In genomic region chr9:69715445-69715844, GRCm38 (mm10) we compare ENCODE assay signal across 9 mouse cellular contexts. TPM values are rescaled to one million over a fixed set of nuclear protein-coding genes. Genes with fewer than 3 reads are reported as not detected.
A peak's percentile ranks its signal among the peaks of the same experiment; 100 is the strongest.
DNase-seq lines count a peak whose midpoint lies in the region; ATAC-seq and TF ChIP-seq lines count a peak whose summit lies in the region.
"Had no signal": no experiment of that assay in that cellular context is flagged by ENCODE, and none has a peak within 500 bp of the region (broad histone marks: within the 10 kb centered on the region; RNA-seq: fewer than 3 reads in every experiment).

No protein-coding gene starts in this region.

- TF ChIP-seq CTCF in testis, adult 2 months (IDR thresholded peaks at IDR 0.05; ENCODE audit: control insufficient read depth, insufficient read depth, insufficient replicate concordance, low read depth, low read length): no peak
- TF ChIP-seq CTCF in intestine, postnatal 0 days (IDR thresholded peaks at IDR 0.05; ENCODE audit: low read depth): no peak

- H3K4me2 ChIP-seq in intestine, postnatal 0 days (replicated peaks; ENCODE audit: low read depth): peak overlapping the region; percentile 43
- H3K4me2 ChIP-seq in liver, embryonic 13.5 days: peak overlapping the region; percentile 8; the same call in 1 of the 2 replicates
- H3K4me2 ChIP-seq in heart, embryonic 11.5 days: no peak overlapping the region

- TF ChIP-seq POLR2A in testis, adult 2 months (IDR thresholded peaks at IDR 0.05; ENCODE audit: control insufficient read depth, low read depth, low read length): no peak

- WGBS in intestine, postnatal 0 days: 20% methylated on average over 12 of the region's 12 CpGs
- 7% methylated on average over 12 of the region's 12 CpGs for WGBS in liver, embryonic 13.5 days (ENCODE audit: insufficient replicate concordance)
- WGBS in heart, embryonic 11.5 days (ENCODE audit: insufficient replicate concordance): 20% methylated on average over 12 of the region's 12 CpGs

- DNase-seq in testis, postnatal 14 days (ENCODE audit: low spot score): no peak
- DNase-seq in liver, embryonic 13.5 days: no peak
- DNase-seq in yolk sac, embryonic 10.5 days (ENCODE audit: low spot score): peak; percentile 81
- DNase-seq in retina, embryonic 14.5 days (ENCODE audit: low spot score): no peak

- no peaks in the 10 kb centered on the region for H3K9me3 ChIP-seq in intestine, postnatal 0 days (ENCODE audit: control insufficient read depth)
- H3K9me3 ChIP-seq in liver, embryonic 13.5 days (replicated peaks): no peaks in the 10 kb centered on the region
- H3K9me3 ChIP-seq in heart, embryonic 11.5 days (replicated peaks; ENCODE audit: control insufficient read depth, low read length): no peaks in the 10 kb centered on the region

- H3K27me3 ChIP-seq in testis, adult 2 months (ENCODE audit: control insufficient read depth, insufficient read depth, low read length): no peaks in the 10 kb centered on the region
- H3K27me3 ChIP-seq in intestine, postnatal 0 days (replicated peaks; ENCODE audit: control insufficient read depth, insufficient read depth, low read length): no peaks in the 10 kb centered on the region
- H3K27me3 ChIP-seq in liver, embryonic 13.5 days: no peaks in the 10 kb centered on the region
- no peaks in the 10 kb centered on the region for H3K27me3 ChIP-seq in heart, embryonic 11.5 days (ENCODE audit: control insufficient read depth, insufficient read depth, low read length)

- no peak overlapping the region for H3K9ac ChIP-seq in intestine, postnatal 0 days (ENCODE audit: low read depth, low read length)
- no peak overlapping the region for H3K9ac ChIP-seq in liver, embryonic 13.5 days
- H3K9ac ChIP-seq in heart, embryonic 11.5 days (ENCODE audit: low read depth, low read length): no peak overlapping the region

- H3K36me3 ChIP-seq in testis, adult 2 months (ENCODE audit: control insufficient read depth, insufficient read depth, low read length): no peaks in the 10 kb centered on the region
- no peaks in the 10 kb centered on the region for H3K36me3 ChIP-seq in intestine, postnatal 0 days (ENCODE audit: control insufficient read depth, insufficient read depth)
- no peaks in the 10 kb centered on the region for H3K36me3 ChIP-seq in liver, embryonic 13.5 days
- no peaks in the 10 kb centered on the region for H3K36me3 ChIP-seq in heart, embryonic 11.5 days (ENCODE audit: control insufficient read depth, insufficient read depth, low read length)

- peaks cover 6% of the 10 kb centered on the region for H3K4me1 ChIP-seq in testis, adult 2 months (ENCODE audit: control insufficient read depth, insufficient read depth, low read length)
- H3K4me1 ChIP-seq in intestine, postnatal 0 days (replicated peaks; ENCODE audit: control insufficient read depth, insufficient read depth, low read length): no peaks in the 10 kb centered on the region; the same call in 1 of the 2 replicates
- no peaks in the 10 kb centered on the region; the same call in none of the 2 replicates for H3K4me1 ChIP-seq in liver, embryonic 13.5 days (replicated peaks)
- peaks cover 17% of the 10 kb centered on the region for H3K4me1 ChIP-seq in heart, embryonic 11.5 days (ENCODE audit: control insufficient read depth, insufficient read depth, low read length)

- H3K4me3 ChIP-seq in testis, adult 2 months (ENCODE audit: control insufficient read depth, low read depth, low read length): peak overlapping the region; percentile 33
- no peak overlapping the region for H3K4me3 ChIP-seq in intestine, postnatal 0 days (ENCODE audit: low read depth, low read length)
- no peak overlapping the region for H3K4me3 ChIP-seq in liver, embryonic 13.5 days (replicated peaks)
- no peak overlapping the region for H3K4me3 ChIP-seq in heart, embryonic 11.5 days (ENCODE audit: low read depth, low read length)
- H3K4me3 ChIP-seq: erythroblast, embryonic 14.5 days had no signal

- H3K27ac ChIP-seq in testis, adult 2 months (ENCODE audit: control insufficient read depth, insufficient read depth, low read depth, low read length): no peak overlapping the region
- H3K27ac ChIP-seq in intestine, postnatal 0 days (ENCODE audit: low read depth, low read length): no peak overlapping the region
- no peak overlapping the region for H3K27ac ChIP-seq in liver, embryonic 13.5 days
- no peak overlapping the region for H3K27ac ChIP-seq in heart, embryonic 11.5 days (ENCODE audit: low read depth, low read length)

- ATAC-seq in intestine, postnatal 0 days: peak; percentile 49; the same call in 1 of the 2 replicates
- ATAC-seq in liver, embryonic 13.5 days (ENCODE audit: low read depth): peak; percentile 50; the same call in 1 of the 2 replicates
- ATAC-seq in heart, embryonic 11.5 days (replicated peaks; ENCODE audit: insufficient number of reproducible peaks, low FRiP score, low TSS enrichment): no peak

RNA-seq across cellular contexts. Expression of gene Foxb1, which starts 45.3 kb away (rescaled TPM):
- polyA plus RNA-seq in testis, adult 2 months (2012; rRNA removed): not detected in 2 replicates
- polyA plus RNA-seq in intestine, postnatal 0 days (2015; fragmentation: Nextera tagmentation; extraction: Ambion mirVana): not detected in 2 replicates
- polyA plus RNA-seq in liver, embryonic 13.5 days (2015; fragmentation: Nextera tagmentation; extraction: Ambion mirVana): not detected in 2 replicates
- not detected in 2 replicates for polyA plus RNA-seq in heart, embryonic 11.5 days (2014; fragmentation: Nextera tagmentation; extraction: Ambion mirVana)
- polyA plus RNA-seq: erythroblast, embryonic 14.5 days; heart, postnatal 0 days had no signal
